Mouse (Mus musculus): ENCODE results near the gene Edem2. TPM values are rescaled to one million over a fixed set of nuclear protein-coding genes. Genes with fewer than 3 reads are reported as not detected.
"Not testable (repeated sequence)": the region's sequence is repeated elsewhere in the genome, so short reads cannot be mapped to it uniquely, and the experiment has no call there.

Edem2 gene
- polyA plus RNA-seq, 1 experiment from 2014 or later: 27.6 TPM

GRCm38 (mm10) chr2:155701399-155701919 is 27.8 kb downstream of the Edem2 start:
- ATAC-seq (ENCODE audit: insufficient read depth): no peak

GRCm38 (mm10) chr2:155698443-155698842 is 30.8 kb downstream of the Edem2 start:
- H3K27ac ChIP-seq (replicated peaks); H3K36me3 ChIP-seq (replicated peaks); H3K27me3 ChIP-seq; H3K9me3 ChIP-seq (replicated peaks); H3K4me2 ChIP-seq; H3K4me1 ChIP-seq (replicated peaks); H3K9ac ChIP-seq; H3K4me3 ChIP-seq (replicated peaks); ATAC-seq (ENCODE audit: insufficient read depth): not testable (repeated sequence)
- WGBS (ENCODE audit: insufficient replicate concordance): 74% methylated on average over 6 of the region's 6 CpGs

More at GRCm38 (mm10) chr2:155701399-155701919, 27.8 kb downstream of the Edem2 start:
- Histone ChIP-seq H3K27ac (replicated peaks) (no peak overlapping the region), H3K4me3 (replicated peaks) (no peak overlapping the region), H3K27me3 (no peaks in the 10 kb centered on the region), H3K9ac (no peak overlapping the region), H3K9me3 (replicated peaks) (no peaks in the 10 kb centered on the region), H3K4me1 (replicated peaks) (peaks cover 2% of the 10 kb centered on the region; the same call in 1 of the 2 replicates), H3K36me3 (replicated peaks) (peaks cover 19% of the 10 kb centered on the region), H3K4me2 (no peak overlapping the region)
- 82% methylated on average over 19 of the region's 19 CpGs for WGBS (ENCODE audit: insufficient replicate concordance)

- no peak overlapping the region for H3K9ac ChIP-seq
- ATAC-seq (ENCODE audit: insufficient read depth): no peak
- no peaks in the 10 kb centered on the region for H3K27me3 ChIP-seq
- H3K4me1 ChIP-seq (replicated peaks): peaks cover 2% of the 10 kb centered on the region; the same call in 1 of the 2 replicates
- no peaks in the 10 kb centered on the region for H3K36me3 ChIP-seq (replicated peaks)
- H3K9me3 ChIP-seq (replicated peaks): no peaks in the 10 kb centered on the region
- 47% methylated on average over 7 of the region's 7 CpGs for WGBS (ENCODE audit: insufficient replicate concordance)
- H3K27ac ChIP-seq (replicated peaks): no peak overlapping the region
- no peak overlapping the region for H3K4me2 ChIP-seq
- no peak overlapping the region for H3K4me3 ChIP-seq (replicated peaks)
Observed at GRCm38 (mm10) chr2:155696851-155697250, 32.4 kb downstream of the Edem2 start.

- 8% methylated on average over 7 of the region's 7 CpGs for WGBS (ENCODE audit: insufficient replicate concordance)
- peak overlapping the region; percentile 9; the same call in 1 of the 2 replicates for H3K4me2 ChIP-seq
- H3K9ac ChIP-seq: no peak overlapping the region
- ATAC-seq (ENCODE audit: insufficient read depth): no peak
- H3K9me3 ChIP-seq (replicated peaks): no peaks in the 10 kb centered on the region
- H3K36me3 ChIP-seq (replicated peaks): no peaks in the 10 kb centered on the region
- H3K4me3 ChIP-seq (replicated peaks): no peak overlapping the region
- H3K27ac ChIP-seq (replicated peaks): no peak overlapping the region
- no peaks in the 10 kb centered on the region for H3K27me3 ChIP-seq
- peaks cover 10% of the 10 kb centered on the region for H3K4me1 ChIP-seq (replicated peaks)
Observed at GRCm38 (mm10) chr2:155696091-155696558, 33.1 kb downstream of the Edem2 start.

- Histone ChIP-seq H3K27ac (replicated peaks) (no peak overlapping the region), H3K4me1 (replicated peaks) (peaks cover 18% of the 10 kb centered on the region), H3K27me3 (no peaks in the 10 kb centered on the region), H3K9me3 (replicated peaks) (no peaks in the 10 kb centered on the region), H3K36me3 (replicated peaks) (no peaks in the 10 kb centered on the region), H3K9ac (no peak overlapping the region), H3K4me2 (no peak overlapping the region), H3K4me3 (replicated peaks) (no peak overlapping the region)
- ATAC-seq (ENCODE audit: insufficient read depth): no peak
- WGBS (ENCODE audit: insufficient replicate concordance): 58% methylated on average over 3 of the region's 3 CpGs
Observed at GRCm38 (mm10) chr2:155695316-155695715, 34.0 kb downstream of the Edem2 start.

- no peak for ATAC-seq (ENCODE audit: insufficient read depth)
- Histone ChIP-seq H3K27me3 (no peaks in the 10 kb centered on the region), H3K36me3 (replicated peaks) (no peaks in the 10 kb centered on the region), H3K9ac (no peak overlapping the region), H3K4me2 (no peak overlapping the region), H3K4me1 (replicated peaks) (peaks cover 22% of the 10 kb centered on the region), H3K4me3 (replicated peaks) (no peak overlapping the region), H3K9me3 (replicated peaks) (no peaks in the 10 kb centered on the region), H3K27ac (replicated peaks) (no peak overlapping the region)
- 51% methylated on average over 2 of the region's 2 CpGs for WGBS (ENCODE audit: insufficient replicate concordance)
Observed at GRCm38 (mm10) chr2:155694564-155694963, 34.7 kb downstream of the Edem2 start.

- Histone ChIP-seq H3K36me3 (replicated peaks) (no peaks in the 10 kb centered on the region), H3K27ac (replicated peaks) (no peak overlapping the region), H3K9me3 (replicated peaks) (no peaks in the 10 kb centered on the region), H3K27me3 (no peaks in the 10 kb centered on the region), H3K4me2 (no peak overlapping the region), H3K4me3 (replicated peaks) (no peak overlapping the region), H3K4me1 (replicated peaks) (peaks cover 22% of the 10 kb centered on the region), H3K9ac (no peak overlapping the region)
- ATAC-seq (ENCODE audit: insufficient read depth): no peak
- WGBS (ENCODE audit: insufficient replicate concordance): 67% methylated on average over 4 of the region's 4 CpGs
Observed at GRCm38 (mm10) chr2:155693136-155693535, 36.1 kb downstream of the Edem2 start.

GRCm38 (mm10) chr2:155691723-155692493 is 37.4 kb downstream of the Edem2 start, which contains the start of gene Trpc4ap:
TSS of gene Trpc4ap (minus strand) at chr2:155692384.
- Histone ChIP-seq H3K4me3 (replicated peaks) (peak within 1 kb of the TSS; percentile 97), H3K9me3 (replicated peaks) (no peaks in the 10 kb centered on the region), H3K4me1 (replicated peaks) (peaks cover 22% of the 10 kb centered on the region), H3K36me3 (replicated peaks) (peaks cover 7% of the 10 kb centered on the region; the same call in 1 of the 2 replicates), H3K27ac (replicated peaks) (peak within 1 kb of the TSS; percentile 92), H3K4me2 (peak within 1 kb of the TSS; percentile 84), H3K9ac (peak within 1 kb of the TSS; percentile 96), H3K27me3 (no peaks in the 10 kb centered on the region)
- under 1% methylated on average over 72 of the region's 72 CpGs for WGBS (ENCODE audit: insufficient replicate concordance)
- peak; percentile 98 for ATAC-seq (ENCODE audit: insufficient read depth)

GRCm38 (mm10) chr2:155691336-155691722 is 37.9 kb downstream of the Edem2 start:
- Histone ChIP-seq H3K4me3 (replicated peaks) (peak overlapping the region; percentile 97), H3K4me1 (replicated peaks) (peaks cover 19% of the 10 kb centered on the region), H3K27ac (replicated peaks) (peak overlapping the region; percentile 92), H3K36me3 (replicated peaks) (peaks cover 11% of the 10 kb centered on the region; the same call in 1 of the 2 replicates), H3K9ac (peak overlapping the region; percentile 96), H3K4me2 (peak overlapping the region; percentile 84), H3K9me3 (replicated peaks) (no peaks in the 10 kb centered on the region), H3K27me3 (no peaks in the 10 kb centered on the region)
- ATAC-seq (ENCODE audit: insufficient read depth): no peak
- 4% methylated on average over 8 of the region's 8 CpGs for WGBS (ENCODE audit: insufficient replicate concordance)

GRCm38 (mm10) chr2:155689211-155689610 is 40.1 kb downstream of the Edem2 start:
- Histone ChIP-seq H3K4me3 (replicated peaks) (no peak overlapping the region), H3K27ac (replicated peaks) (no peak overlapping the region), H3K27me3 (no peaks in the 10 kb centered on the region), H3K9me3 (replicated peaks) (no peaks in the 10 kb centered on the region), H3K36me3 (replicated peaks) (peaks cover 15% of the 10 kb centered on the region), H3K9ac (no peak overlapping the region), H3K4me1 (replicated peaks) (peaks cover 19% of the 10 kb centered on the region), H3K4me2 (no peak overlapping the region)
- ATAC-seq (ENCODE audit: insufficient read depth): no peak
- WGBS (ENCODE audit: insufficient replicate concordance): 76% methylated on average over 4 of the region's 4 CpGs

- Histone ChIP-seq H3K4me1 (replicated peaks) (peaks cover 19% of the 10 kb centered on the region), H3K4me3 (replicated peaks) (no peak overlapping the region), H3K4me2 (no peak overlapping the region), H3K36me3 (replicated peaks) (peaks cover 15% of the 10 kb centered on the region), H3K9ac (no peak overlapping the region), H3K27ac (replicated peaks) (no peak overlapping the region), H3K9me3 (replicated peaks) (no peaks in the 10 kb centered on the region), H3K27me3 (no peaks in the 10 kb centered on the region)
- no peak for ATAC-seq (ENCODE audit: insufficient read depth)
- WGBS (ENCODE audit: insufficient replicate concordance): 83% methylated on average over 11 of the region's 11 CpGs
Observed at GRCm38 (mm10) chr2:155687746-155688145, 41.5 kb downstream of the Edem2 start.

All from liver, embryonic 15.5 days (tissue).